Mouse (Mus musculus) inflammation-experienced regulatory T-cells, adult 6 months (primary cell): ENCODE data around the gene Scd4. TPM values are rescaled to one million over a fixed set of nuclear protein-coding genes. Genes with fewer than 3 reads are reported as not detected.
"Not testable (repeated sequence)": the region's sequence is repeated elsewhere in the genome, so short reads cannot be mapped to it uniquely, and the experiment has no call there.

ENCODE experiments used
- ATAC-seq: one replicate; pipeline ENCODE4 v1.8.0; 2017
- polyA plus RNA-seq, 3 experiments: library from polyadenylated mRNA; unstranded; fragments of 100-300 nt; shearing (Covaris generic); gene quantifications; one replicate each; pipeline ENCODE4 v1.2.1; 2017

The Scd4 gene
- polyA plus RNA-seq, 3 experiments from 2014 or later: 0.29 to 0.81 (median 0.55) TPM

- ATAC-seq: no peak
These were observed 14.3 kb upstream of the Scd4 start for GRCm38 (mm10) chr19:44318545-44318944.

GRCm38 (mm10) chr19:44320316-44320715 is 12.6 kb upstream of the Scd4 start:
- no peak for ATAC-seq

- ATAC-seq: no peak
These were observed 11.7 kb upstream of the Scd4 start for GRCm38 (mm10) chr19:44321201-44321600.

- no peak for ATAC-seq
These were observed 11.3 kb upstream of the Scd4 start for GRCm38 (mm10) chr19:44321631-44322030.

- ATAC-seq: no peak
These were observed 3.3 kb upstream of the Scd4 start for GRCm38 (mm10) chr19:44329566-44329965.

- ATAC-seq: not testable (repeated sequence)
These were observed 1.8 kb upstream of the Scd4 start for GRCm38 (mm10) chr19:44331128-44331527.

GRCm38 (mm10) chr19:44331911-44332310 is 981 bp upstream of the Scd4 start:
- no peak for ATAC-seq

GRCm38 (mm10) chr19:44332326-44332725 is 566 bp upstream of the Scd4 start:
- no peak for ATAC-seq

- no peak for ATAC-seq
These were observed 1.1 kb downstream of the Scd4 start for GRCm38 (mm10) chr19:44333991-44334390.

- no peak for ATAC-seq
These were observed 3.2 kb downstream of the Scd4 start for GRCm38 (mm10) chr19:44335876-44336662.

GRCm38 (mm10) chr19:44349689-44350088 is 16.8 kb downstream of the Scd4 start:
- ATAC-seq: no peak

GRCm38 (mm10) chr19:44351756-44352155 is 18.9 kb downstream of the Scd4 start:
- no peak for ATAC-seq

- no peak for ATAC-seq
These were observed 25.8 kb downstream of the Scd4 start for GRCm38 (mm10) chr19:44358700-44359099.

GRCm38 (mm10) chr19:44363529-44363928 is 30.6 kb downstream of the Scd4 start:
- ATAC-seq: no peak

- ATAC-seq: no peak
These were observed 31.1 kb downstream of the Scd4 start for GRCm38 (mm10) chr19:44364029-44364428.

- no peak for ATAC-seq
These were observed 32.8 kb downstream of the Scd4 start for GRCm38 (mm10) chr19:44365733-44366132.

GRCm38 (mm10) chr19:44367076-44367475 is 34.2 kb downstream of the Scd4 start:
- not testable (repeated sequence) for ATAC-seq

GRCm38 (mm10) chr19:44369371-44369770 is 36.5 kb downstream of the Scd4 start:
- ATAC-seq: no peak

GRCm38 (mm10) chr19:44370231-44370630 is 37.3 kb downstream of the Scd4 start:
- no peak for ATAC-seq

- ATAC-seq: peak; percentile 79
These were observed 40.1 kb downstream of the Scd4 start for GRCm38 (mm10) chr19:44372969-44373368.

- no peak for ATAC-seq
These were observed 43.6 kb downstream of the Scd4 start for GRCm38 (mm10) chr19:44376511-44376951.

GRCm38 (mm10) chr19:44377629-44378375 is 44.9 kb downstream of the Scd4 start:
- ATAC-seq: no peak

- no peak for ATAC-seq
These were observed 46.2 kb downstream of the Scd4 start for GRCm38 (mm10) chr19:44379090-44379489.

GRCm38 (mm10) chr19:44380065-44380464 is 47.2 kb downstream of the Scd4 start:
- ATAC-seq: no peak
